Mouse (Mus musculus): ENCODE measurements at regions not wholly inside any gene's neighbourhood (a gene's known extent, or its start where the extent isn't known, plus 50 kb on each side); places are given as distances from the start of the nearest gene placed in this dataset.

- no peak for DNase-seq (ENCODE audit: low spot score)
Observed at GRCm38 (mm10) chr5:39847187-39847586, 91.9 kb upstream of the Hs3st1 start.

- no peak for DNase-seq (ENCODE audit: low spot score)
Observed at GRCm38 (mm10) chr5:39841186-39841585, 85.9 kb upstream of the Hs3st1 start.

GRCm38 (mm10) chr5:39840576-39840975 is 85.3 kb upstream of the Hs3st1 start:
- no peak for DNase-seq (ENCODE audit: low spot score)

- DNase-seq (ENCODE audit: low spot score), result no peak
Observed at GRCm38 (mm10) chr5:39832565-39832964, 77.3 kb upstream of the Hs3st1 start.

GRCm38 (mm10) chr5:39824680-39825079 is 69.4 kb upstream of the Hs3st1 start:
- no peak for DNase-seq (ENCODE audit: low spot score)

- DNase-seq (ENCODE audit: low spot score), result no peak
Observed at GRCm38 (mm10) chr5:39806643-39807042, 51.4 kb upstream of the Hs3st1 start.

Data from layer of hippocampus, adult 11-12 months (tissue).